Mouse (Mus musculus) heart, adult 2 months (tissue): ENCODE measurements around the gene Btg3.

Experiments
- CTCF ChIP-seq: fragments of 200-600 bp; IDR thresholded peaks from 2 replicates; pipeline ENCODE4 v1.8.1; 2022; ENCODE audit warnings: antibody characterized with exemption, mild to moderate bottlenecking, moderate library complexity
- POLR2A ChIP-seq: fragments of 200-500 bp; IDR thresholded peaks from 2 replicates; pipeline ENCODE4 v1.6.1; 2011; ENCODE audit warnings: mild to moderate bottlenecking, low read depth, low read length, control low read depth; ENCODE audit not compliant: insufficient read depth

- TF ChIP-seq CTCF (no peak), POLR2A (no peak)
Measured at GRCm38 (mm10) chr16:78389986-78390385, 13.0 kb upstream of the Btg3 start.
